ENCODE assay signal across 21 mouse cellular contexts in the genomic region with DNA sequence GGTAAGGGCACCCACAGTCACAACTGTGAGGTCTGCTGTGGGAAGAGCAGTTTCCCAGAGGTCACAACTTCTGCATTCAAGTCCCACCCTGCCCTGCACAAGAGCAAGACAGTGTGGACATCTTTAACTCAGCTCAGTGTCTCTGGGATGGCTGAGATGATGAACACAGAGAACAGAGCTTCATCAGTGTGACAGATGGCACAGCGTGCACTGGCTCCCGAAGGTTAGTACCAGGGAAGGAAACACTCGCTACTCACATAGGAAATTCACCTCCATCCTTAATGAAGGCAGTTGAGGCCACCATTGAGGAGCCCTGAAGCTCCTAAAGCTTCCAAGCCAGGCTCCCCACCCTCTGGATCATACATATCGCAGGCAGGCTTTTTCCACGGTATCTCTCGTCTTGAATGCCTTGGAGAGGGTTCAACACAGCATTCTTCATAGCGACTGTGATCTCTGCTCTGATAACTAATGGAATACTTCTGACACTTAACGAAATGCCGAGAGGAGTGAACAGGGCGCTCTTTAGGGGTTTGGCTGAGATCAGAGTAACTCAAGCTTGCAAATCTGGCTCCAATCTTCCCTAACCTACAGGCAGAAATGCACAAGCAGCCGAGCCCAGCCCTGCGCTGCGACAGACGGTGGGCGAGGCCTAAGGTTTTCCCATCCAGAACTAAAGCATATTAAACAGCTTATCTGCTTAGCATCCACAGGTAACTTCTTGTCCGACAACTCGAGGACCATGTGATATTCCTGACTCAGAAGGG.
A peak's percentile ranks its signal among the peaks of the same experiment; 100 is the strongest.
DNase-seq lines count a peak whose midpoint lies in the region; ATAC-seq and TF ChIP-seq lines count a peak whose summit lies in the region.
"Had no signal": no experiment of that assay in that cellular context is flagged by ENCODE, and none has a peak within 500 bp of the region (broad histone marks: within the 10 kb centered on the region; RNA-seq: fewer than 3 reads in every experiment).

No protein-coding gene starts in this region.

- H3K36me3 ChIP-seq in lung, embryonic 14.5 days (ENCODE audit: insufficient read depth) = no peaks in the 10 kb centered on the region
- H3K36me3 ChIP-seq in embryonic facial prominence, embryonic 11.5 days (replicated peaks; ENCODE audit: control insufficient read depth, insufficient read depth, low read depth, low read length) = no peaks in the 10 kb centered on the region
- no peaks in the 10 kb centered on the region for H3K36me3 ChIP-seq in hindbrain, embryonic 16.5 days (ENCODE audit: control insufficient read depth, insufficient read depth, low read length)
- H3K36me3 ChIP-seq: heart, embryonic 10.5 days; liver, embryonic 12.5 days; midbrain, embryonic 12.5 days had no signal

- no peak overlapping the region for H3K4me2 ChIP-seq in lung, embryonic 14.5 days
- H3K4me2 ChIP-seq in embryonic facial prominence, embryonic 11.5 days (ENCODE audit: low read depth, low read length) = no peak overlapping the region
- H3K4me2 ChIP-seq in hindbrain, embryonic 16.5 days (ENCODE audit: low read length) = no peak overlapping the region
- H3K4me2 ChIP-seq: hindbrain, embryonic 14.5 days; liver, embryonic 12.5 days; midbrain, embryonic 12.5 days had no signal

- H3K9me3 ChIP-seq in lung, embryonic 14.5 days (ENCODE audit: low read depth, low read length) = no peaks in the 10 kb centered on the region
- no peaks in the 10 kb centered on the region for H3K9me3 ChIP-seq in embryonic facial prominence, embryonic 11.5 days (replicated peaks; ENCODE audit: control insufficient read depth, low read length)
- no peaks in the 10 kb centered on the region for H3K9me3 ChIP-seq in hindbrain, embryonic 16.5 days (ENCODE audit: control insufficient read depth, low read length)
- H3K9me3 ChIP-seq: heart, embryonic 10.5 days; liver, embryonic 12.5 days; midbrain, embryonic 12.5 days had no signal

- TF ChIP-seq CTCF in lung, embryonic 14.5 days (IDR thresholded peaks at IDR 0.05; ENCODE audit: low read depth) = no peak

- no peak for ATAC-seq in lung, embryonic 14.5 days (ENCODE audit: insufficient read depth)
- ATAC-seq in embryonic facial prominence, embryonic 11.5 days (replicated peaks; ENCODE audit: insufficient number of reproducible peaks, low FRiP score, low TSS enrichment, low read depth) = no peak
- no peak for ATAC-seq in hindbrain, embryonic 16.5 days
- ATAC-seq: forebrain, embryonic 16.5 days; intestine, embryonic 16.5 days; liver, embryonic 12.5 days had no signal

- H3K4me3 ChIP-seq in lung, embryonic 14.5 days (ENCODE audit: low read depth, low read length) = no peak overlapping the region
- H3K4me3 ChIP-seq in embryonic facial prominence, embryonic 11.5 days (ENCODE audit: low read depth, low read length) = no peak overlapping the region
- no peak overlapping the region for H3K4me3 ChIP-seq in hindbrain, embryonic 16.5 days (ENCODE audit: low read length)
- H3K4me3 ChIP-seq: heart, embryonic 10.5 days; layer of hippocampus, adult 2 months; liver, embryonic 12.5 days; midbrain, embryonic 12.5 days; myocyte had no signal

- H3K27me3 ChIP-seq in lung, embryonic 14.5 days (ENCODE audit: insufficient read depth, low read length) = no peaks in the 10 kb centered on the region
- H3K27me3 ChIP-seq in embryonic facial prominence, embryonic 11.5 days (ENCODE audit: control insufficient read depth, insufficient read depth, low read length) = no peaks in the 10 kb centered on the region
- H3K27me3 ChIP-seq in hindbrain, embryonic 16.5 days (replicated peaks; ENCODE audit: control insufficient read depth, insufficient read depth, low read length) = no peaks in the 10 kb centered on the region
- H3K27me3 ChIP-seq: liver, embryonic 12.5 days; midbrain, embryonic 12.5 days had no signal

- H3K4me1 ChIP-seq in lung, embryonic 14.5 days (ENCODE audit: insufficient read depth) = peaks cover 10% of the 10 kb centered on the region; the same call in 1 of the 2 replicates
- H3K4me1 ChIP-seq in embryonic facial prominence, embryonic 11.5 days (ENCODE audit: control insufficient read depth, insufficient read depth, low read length) = peaks cover 5% of the 10 kb centered on the region
- H3K4me1 ChIP-seq in hindbrain, embryonic 16.5 days (ENCODE audit: control insufficient read depth, insufficient read depth, low read depth, low read length) = peaks cover 6% of the 10 kb centered on the region; the same call in 1 of the 2 replicates

- no peak overlapping the region for H3K9ac ChIP-seq in lung, embryonic 14.5 days
- H3K9ac ChIP-seq in embryonic facial prominence, embryonic 11.5 days (replicated peaks; ENCODE audit: low read length) = no peak overlapping the region
- no peak overlapping the region for H3K9ac ChIP-seq in hindbrain, embryonic 16.5 days (ENCODE audit: low read depth, low read length)
- H3K9ac ChIP-seq: hindbrain, embryonic 14.5 days; liver, embryonic 12.5 days; midbrain, embryonic 12.5 days had no signal

- no peak overlapping the region for H3K27ac ChIP-seq in lung, embryonic 14.5 days (ENCODE audit: low read depth)
- no peak overlapping the region for H3K27ac ChIP-seq in embryonic facial prominence, embryonic 11.5 days (replicated peaks; ENCODE audit: low read depth, low read length)
- no peak overlapping the region for H3K27ac ChIP-seq in hindbrain, embryonic 16.5 days (ENCODE audit: low read depth, low read length)
- H3K27ac ChIP-seq: heart, embryonic 10.5 days; hindbrain, embryonic 14.5 days; layer of hippocampus, adult 2 months; liver, embryonic 12.5 days; midbrain, embryonic 12.5 days had no signal

- peak; percentile 42 for DNase-seq in lung, embryonic 14.5 days
- DNase-seq in lung, postnatal 25 days (ENCODE audit: low spot score) = no peak
- peak; percentile 16 for DNase-seq in cerebellum, adult 11-12 months
- DNase-seq in cerebellum, adult 9-10 months = peak; percentile 29
- peak; percentile 61 for DNase-seq in embryonic facial prominence, embryonic 11.5 days (ENCODE audit: low spot score)
- DNase-seq in right cerebral cortex, postnatal 36 days (ENCODE audit: low spot score in 2 of 2) = no peak
- no peak for DNase-seq in left cerebral cortex, adult 9 months (ENCODE audit: low spot score in 2 of 2)
- DNase-seq: heart, postnatal 14 days; kidney, postnatal 10 days; left cerebral cortex, postnatal 4 days; lung, adult 2 months; right cerebral cortex, postnatal 14 days had no signal

- 48% methylated on average over 17 of the region's 17 CpGs for WGBS in lung, embryonic 14.5 days
- 56% methylated on average over 17 of the region's 17 CpGs for WGBS in embryonic facial prominence, embryonic 11.5 days
- WGBS in hindbrain, embryonic 16.5 days = 65% methylated on average over 17 of the region's 17 CpGs

Comparison
In these comparisons a context has a peak if more than half of its experiments do, and no peak if none do; other contexts are left out.
1. DNase-seq: peak in lung, embryonic 14.5 days (single experiment), cerebellum, adult 11-12 months (single experiment), cerebellum, adult 9-10 months (single experiment) and embryonic facial prominence, embryonic 11.5 days (single experiment); none in lung, postnatal 25 days (single experiment), right cerebral cortex, postnatal 36 days (0 of 2) and left cerebral cortex, adult 9 months (0 of 2).